Mouse (Mus musculus) lung, postnatal 0 days (tissue): ENCODE measurements around the gene Vrk1.

Source experiments
- CTCF ChIP-seq: IDR thresholded peaks from 2 replicates; pipeline ENCODE4 v1.5.1; 2016; ENCODE audit warnings: antibody characterized with exemption, mild to moderate bottlenecking
- EP300 ChIP-seq: IDR thresholded peaks from 2 replicates; pipeline ENCODE4 v1.6.1; 2016; ENCODE audit warnings: antibody characterized with exemption, mild to moderate bottlenecking, control low read depth

- TF ChIP-seq CTCF: no peak
- TF ChIP-seq EP300: no peak
Measured at GRCm38 (mm10) chr12:106059873-106060573, 50.0 kb downstream of the Vrk1 start.
